Mouse (Mus musculus): ENCODE results near the gene Camsap2. TPM values are rescaled to one million over a fixed set of nuclear protein-coding genes. Genes with fewer than 3 reads are reported as not detected.

The Camsap2 gene
- polyA plus RNA-seq, 1 experiment from 2014 or later = 5.6 TPM

DNA sequence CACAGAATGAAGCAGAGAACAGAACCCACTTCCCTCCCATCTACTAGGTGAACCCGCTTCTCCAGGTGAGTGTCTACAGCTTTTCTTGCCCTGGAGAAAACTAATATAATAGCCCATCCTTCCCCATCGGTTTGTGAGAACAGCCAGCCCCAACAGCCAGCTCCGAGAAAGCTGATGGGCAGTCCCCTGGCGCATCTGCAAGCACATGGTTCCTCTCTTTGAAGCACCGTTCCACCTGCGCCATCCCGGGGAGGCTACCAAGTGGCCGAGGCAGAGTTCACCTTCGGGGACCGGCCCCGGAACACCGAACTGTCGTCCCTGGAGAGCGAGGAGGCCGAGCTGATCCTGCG is 86.4 kb downstream of the Camsap2 start:
- Histone ChIP-seq H3K4me1 (ENCODE audit: control insufficient read depth, insufficient read depth, low read length) (peaks cover 14% of the 10 kb centered on the region), H3K4me3 (ENCODE audit: low read length) (peak overlapping the region; percentile 67), H3K4me2 (ENCODE audit: low read depth, low read length) (peak overlapping the region; percentile 84), H3K27ac (ENCODE audit: low read length) (no peak overlapping the region; the same call in 1 of the 2 replicates), H3K36me3 (ENCODE audit: control insufficient read depth, insufficient read depth) (no peaks in the 10 kb centered on the region), H3K9ac (ENCODE audit: low read length) (peak overlapping the region; percentile 57), H3K9me3 (replicated peaks; ENCODE audit: control insufficient read depth, low read length) (no peaks in the 10 kb centered on the region), H3K27me3 (ENCODE audit: control insufficient read depth, insufficient read depth, low read length) (peaks cover 54% of the 10 kb centered on the region)
- 4% methylated on average over 16 of the region's 16 CpGs for WGBS
- no peak for ATAC-seq (replicated peaks; ENCODE audit: extremely low read depth, insufficient read depth, low FRiP score)

DNA sequence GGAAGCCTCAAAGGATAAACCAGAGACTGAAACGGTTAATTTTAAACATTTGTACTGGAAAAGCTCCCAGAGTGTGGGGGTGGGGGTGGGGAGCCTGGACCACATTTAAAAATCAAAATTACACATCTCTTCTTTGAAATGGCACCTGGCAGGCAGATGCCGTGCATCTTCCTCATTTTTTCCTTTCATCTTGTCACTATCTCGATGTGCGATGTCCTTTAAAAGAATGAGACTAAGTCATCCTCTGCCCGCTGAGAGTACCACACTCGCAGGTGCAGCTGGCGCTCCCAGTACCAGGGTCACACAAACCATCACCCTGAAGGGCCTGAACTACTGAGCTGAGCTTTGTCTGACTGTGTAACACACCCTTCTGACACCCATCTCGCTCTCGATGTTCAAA is 87.4 kb downstream of the Camsap2 start:
- Histone ChIP-seq H3K27me3 (ENCODE audit: control insufficient read depth, insufficient read depth, low read length) (peaks cover 54% of the 10 kb centered on the region), H3K27ac (ENCODE audit: low read length) (no peak overlapping the region), H3K4me3 (ENCODE audit: low read length) (no peak overlapping the region), H3K4me2 (ENCODE audit: low read depth, low read length) (peak overlapping the region; percentile 17; the same call in 1 of the 2 replicates), H3K9ac (ENCODE audit: low read length) (no peak overlapping the region), H3K4me1 (ENCODE audit: control insufficient read depth, insufficient read depth, low read length) (peaks cover 14% of the 10 kb centered on the region), H3K9me3 (replicated peaks; ENCODE audit: control insufficient read depth, low read length) (no peaks in the 10 kb centered on the region), H3K36me3 (ENCODE audit: control insufficient read depth, insufficient read depth) (no peaks in the 10 kb centered on the region)
- ATAC-seq (replicated peaks; ENCODE audit: extremely low read depth, insufficient read depth, low FRiP score) = 0 out of 2 replicates have a peak, but pooled peaks have one; percentile 19
- WGBS = 68% methylated on average over 9 of the region's 9 CpGs

DNA sequence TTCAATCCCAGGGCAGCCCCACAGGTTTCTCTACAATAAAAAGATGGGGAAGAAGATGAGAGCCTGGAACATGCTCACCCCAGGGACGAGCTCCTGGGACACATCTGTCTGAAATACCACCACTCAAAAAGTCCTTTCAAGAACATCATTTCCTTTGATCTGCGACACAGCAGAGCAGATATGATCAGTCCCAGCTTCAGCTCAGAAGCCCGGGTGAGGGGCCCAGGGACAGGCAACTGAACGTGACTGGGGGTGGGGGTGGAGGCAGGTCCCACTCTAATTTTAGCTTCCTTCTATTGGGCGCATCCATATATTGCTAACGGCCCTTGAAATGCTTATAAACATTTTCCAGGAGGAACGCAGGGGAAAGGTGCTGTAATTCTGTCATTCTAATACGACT is 90.2 kb downstream of the Camsap2 start:
- H3K4me3 ChIP-seq (ENCODE audit: low read length) = no peak overlapping the region; the same call in 1 of the 2 replicates
- no peaks in the 10 kb centered on the region for H3K9me3 ChIP-seq (replicated peaks; ENCODE audit: control insufficient read depth, low read length)
- ATAC-seq (replicated peaks; ENCODE audit: extremely low read depth, insufficient read depth, low FRiP score) = no peak
- no peak overlapping the region for H3K4me2 ChIP-seq (ENCODE audit: low read depth, low read length)
- H3K4me1 ChIP-seq (ENCODE audit: control insufficient read depth, insufficient read depth, low read length) = peaks cover 11% of the 10 kb centered on the region
- no peak overlapping the region for H3K27ac ChIP-seq (ENCODE audit: low read length)
- H3K36me3 ChIP-seq (ENCODE audit: control insufficient read depth, insufficient read depth) = no peaks in the 10 kb centered on the region
- WGBS = 32% methylated on average over 8 of the region's 8 CpGs
- no peak overlapping the region for H3K9ac ChIP-seq (ENCODE audit: low read length)
- H3K27me3 ChIP-seq (ENCODE audit: control insufficient read depth, insufficient read depth, low read length) = peaks cover 32% of the 10 kb centered on the region

DNA sequence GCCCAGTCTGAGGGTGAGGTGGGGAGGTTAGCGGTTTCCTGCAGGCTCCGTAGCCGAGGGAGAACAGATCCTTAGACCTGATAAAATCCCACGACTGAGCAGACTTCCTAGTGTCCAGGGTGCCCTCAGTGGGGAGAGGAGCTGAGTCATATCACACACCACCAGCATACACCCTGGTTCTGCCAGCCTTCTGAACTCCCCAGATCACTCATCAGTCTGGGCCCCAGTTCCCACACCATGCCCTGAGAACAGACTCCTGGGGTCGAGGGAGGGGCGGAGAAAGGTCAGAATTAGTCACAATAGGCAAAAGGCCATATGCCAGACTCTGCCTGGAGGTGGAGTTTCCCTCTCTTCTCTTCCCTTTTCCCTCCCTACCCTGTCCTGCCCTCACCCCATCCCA is 90.7 kb downstream of the Camsap2 start:
- Histone ChIP-seq H3K4me3 (ENCODE audit: low read length) (peak overlapping the region; percentile 19), H3K36me3 (ENCODE audit: control insufficient read depth, insufficient read depth) (no peaks in the 10 kb centered on the region), H3K4me2 (ENCODE audit: low read depth, low read length) (no peak overlapping the region), H3K9me3 (replicated peaks; ENCODE audit: control insufficient read depth, low read length) (no peaks in the 10 kb centered on the region), H3K27ac (ENCODE audit: low read length) (no peak overlapping the region), H3K4me1 (ENCODE audit: control insufficient read depth, insufficient read depth, low read length) (peaks cover 9% of the 10 kb centered on the region), H3K27me3 (ENCODE audit: control insufficient read depth, insufficient read depth, low read length) (peaks cover 32% of the 10 kb centered on the region), H3K9ac (ENCODE audit: low read length) (no peak overlapping the region)
- 33% methylated on average over 6 of the region's 6 CpGs for WGBS
- ATAC-seq (replicated peaks; ENCODE audit: extremely low read depth, insufficient read depth, low FRiP score) = no peak

DNA sequence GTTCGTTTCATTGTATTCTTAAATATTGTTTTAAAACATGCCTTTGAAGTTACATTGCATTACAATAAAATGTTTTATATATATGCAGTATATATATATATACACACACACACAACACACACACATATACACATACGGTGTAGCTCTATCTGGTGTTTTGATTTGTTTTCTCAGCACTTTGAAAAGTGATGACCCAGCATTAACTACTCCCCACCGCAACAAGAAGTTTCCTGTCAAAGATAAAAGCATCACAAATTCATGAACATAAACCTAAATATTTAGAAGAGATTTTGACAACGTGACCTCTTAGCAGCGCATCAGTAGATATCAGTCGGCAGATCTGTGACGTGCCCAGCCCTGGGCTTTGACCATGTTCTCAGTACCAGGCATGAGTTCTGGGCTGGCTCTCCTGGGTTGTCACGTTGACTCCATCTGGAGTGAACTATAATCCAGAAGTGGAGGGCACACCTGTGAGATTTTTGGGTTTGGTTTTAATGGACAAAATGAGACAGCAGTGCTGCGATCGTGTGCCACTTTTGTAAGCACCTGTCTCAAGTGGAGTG is 91.3 kb downstream of the Camsap2 start:
- Histone ChIP-seq H3K4me1 (ENCODE audit: control insufficient read depth, insufficient read depth, low read length) (peaks cover 6% of the 10 kb centered on the region), H3K27me3 (ENCODE audit: control insufficient read depth, insufficient read depth, low read length) (peaks cover 26% of the 10 kb centered on the region), H3K4me2 (ENCODE audit: low read depth, low read length) (peak overlapping the region; percentile 25), H3K27ac (ENCODE audit: low read length) (no peak overlapping the region), H3K9ac (ENCODE audit: low read length) (no peak overlapping the region), H3K36me3 (ENCODE audit: control insufficient read depth, insufficient read depth) (no peaks in the 10 kb centered on the region), H3K4me3 (ENCODE audit: low read length) (peak overlapping the region; percentile 15; the same call in 1 of the 2 replicates), H3K9me3 (replicated peaks; ENCODE audit: control insufficient read depth, low read length) (no peaks in the 10 kb centered on the region)
- 77% methylated on average over 10 of the region's 10 CpGs for WGBS
- no peak for ATAC-seq (replicated peaks; ENCODE audit: extremely low read depth, insufficient read depth, low FRiP score)

DNA sequence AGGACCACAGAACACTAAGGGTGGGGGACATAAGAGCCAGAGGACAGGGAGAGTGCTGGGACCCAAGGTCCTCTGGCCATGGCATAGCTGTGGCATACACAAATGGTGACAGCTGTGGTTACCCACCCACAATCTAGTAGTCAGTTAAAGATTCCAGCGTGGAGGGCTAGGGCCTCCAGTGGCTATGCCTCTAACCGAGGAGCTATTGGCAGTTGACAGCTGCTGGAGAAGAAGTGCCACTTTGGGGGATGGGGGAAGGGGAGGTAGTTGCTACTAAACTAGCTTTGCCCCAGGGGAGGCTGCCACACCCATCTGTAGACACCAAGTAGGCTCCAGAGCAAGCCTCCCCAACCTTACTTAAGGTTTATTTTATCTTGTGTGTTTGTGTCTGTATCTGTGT is 92.4 kb downstream of the Camsap2 start:
- no peak overlapping the region for H3K4me3 ChIP-seq (ENCODE audit: low read length)
- WGBS = 16% methylated on average over 2 of the region's 2 CpGs
- H3K9me3 ChIP-seq (replicated peaks; ENCODE audit: control insufficient read depth, low read length) = no peaks in the 10 kb centered on the region
- no peak overlapping the region for H3K9ac ChIP-seq (ENCODE audit: low read length)
- no peak overlapping the region for H3K4me2 ChIP-seq (ENCODE audit: low read depth, low read length)
- H3K36me3 ChIP-seq (ENCODE audit: control insufficient read depth, insufficient read depth) = no peaks in the 10 kb centered on the region
- ATAC-seq (replicated peaks; ENCODE audit: extremely low read depth, insufficient read depth, low FRiP score) = peak; percentile 45
- H3K27me3 ChIP-seq (ENCODE audit: control insufficient read depth, insufficient read depth, low read length) = peaks cover 15% of the 10 kb centered on the region
- H3K4me1 ChIP-seq (ENCODE audit: control insufficient read depth, insufficient read depth, low read length) = peaks cover 4% of the 10 kb centered on the region; the same call in 1 of the 2 replicates
- 0 out of 2 replicates have a peak overlapping the region, but pooled peaks have one; percentile 37 for H3K27ac ChIP-seq (ENCODE audit: low read length)

DNA sequence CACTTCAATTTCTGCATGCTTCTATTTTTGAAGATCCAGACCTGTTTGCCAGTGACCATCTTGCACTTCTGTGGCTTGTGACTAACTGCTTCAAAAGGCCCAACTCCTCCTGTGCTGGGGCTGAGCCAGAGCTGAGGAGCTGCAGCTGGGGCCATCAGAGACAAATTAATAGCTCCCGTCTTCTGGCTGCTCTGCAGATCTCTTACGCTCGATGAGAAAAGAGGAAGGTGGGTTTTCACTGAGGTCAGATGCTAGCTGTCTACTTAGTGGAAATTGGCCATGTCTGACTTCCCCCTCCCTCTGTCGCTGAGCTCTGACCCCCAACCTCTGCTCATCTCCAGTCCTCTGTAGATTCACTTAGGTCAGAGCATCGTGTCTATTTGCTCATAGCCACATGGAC is 96.2 kb downstream of the Camsap2 start:
- 52% methylated on average over 5 of the region's 5 CpGs for WGBS
- Histone ChIP-seq H3K36me3 (ENCODE audit: control insufficient read depth, insufficient read depth) (no peaks in the 10 kb centered on the region), H3K4me1 (ENCODE audit: control insufficient read depth, insufficient read depth, low read length) (no peaks in the 10 kb centered on the region), H3K27ac (ENCODE audit: low read length) (no peak overlapping the region), H3K4me3 (ENCODE audit: low read length) (no peak overlapping the region), H3K9me3 (replicated peaks; ENCODE audit: control insufficient read depth, low read length) (no peaks in the 10 kb centered on the region), H3K27me3 (ENCODE audit: control insufficient read depth, insufficient read depth, low read length) (no peaks in the 10 kb centered on the region), H3K9ac (ENCODE audit: low read length) (no peak overlapping the region), H3K4me2 (ENCODE audit: low read depth, low read length) (no peak overlapping the region)
- ATAC-seq (replicated peaks; ENCODE audit: extremely low read depth, insufficient read depth, low FRiP score) = no peak

DNA sequence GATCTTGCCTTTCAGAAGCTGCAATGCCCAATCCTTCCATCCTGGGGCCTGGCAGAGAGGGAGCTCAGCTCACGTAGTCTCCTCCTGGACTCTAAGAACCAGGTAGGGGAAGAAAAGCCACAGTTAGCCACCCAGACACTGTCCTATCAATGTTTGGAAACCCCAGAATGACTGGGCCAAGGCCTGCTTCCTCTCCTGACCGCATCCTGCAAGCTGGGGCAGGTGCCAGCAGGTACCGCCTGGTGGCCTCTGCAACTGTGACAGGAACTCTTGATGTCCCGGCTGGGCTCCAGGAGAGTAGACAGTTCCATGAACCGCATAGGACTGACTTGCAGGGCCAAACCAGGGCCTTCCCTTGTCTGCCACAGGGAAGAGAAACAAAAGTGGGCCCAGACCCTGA is 98.5 kb downstream of the Camsap2 start:
- H3K36me3 ChIP-seq (ENCODE audit: control insufficient read depth, insufficient read depth) = no peaks in the 10 kb centered on the region
- H3K9ac ChIP-seq (ENCODE audit: low read length) = no peak overlapping the region
- ATAC-seq (replicated peaks; ENCODE audit: extremely low read depth, insufficient read depth, low FRiP score) = peak; percentile 32; the same call in 1 of the 2 replicates
- H3K4me2 ChIP-seq (ENCODE audit: low read depth, low read length) = no peak overlapping the region
- WGBS = 73% methylated on average over 5 of the region's 5 CpGs
- H3K27ac ChIP-seq (ENCODE audit: low read length) = no peak overlapping the region
- H3K4me3 ChIP-seq (ENCODE audit: low read length) = no peak overlapping the region
- no peaks in the 10 kb centered on the region for H3K27me3 ChIP-seq (ENCODE audit: control insufficient read depth, insufficient read depth, low read length)
- no peaks in the 10 kb centered on the region for H3K4me1 ChIP-seq (ENCODE audit: control insufficient read depth, insufficient read depth, low read length)
- H3K9me3 ChIP-seq (replicated peaks; ENCODE audit: control insufficient read depth, low read length) = no peaks in the 10 kb centered on the region

DNA sequence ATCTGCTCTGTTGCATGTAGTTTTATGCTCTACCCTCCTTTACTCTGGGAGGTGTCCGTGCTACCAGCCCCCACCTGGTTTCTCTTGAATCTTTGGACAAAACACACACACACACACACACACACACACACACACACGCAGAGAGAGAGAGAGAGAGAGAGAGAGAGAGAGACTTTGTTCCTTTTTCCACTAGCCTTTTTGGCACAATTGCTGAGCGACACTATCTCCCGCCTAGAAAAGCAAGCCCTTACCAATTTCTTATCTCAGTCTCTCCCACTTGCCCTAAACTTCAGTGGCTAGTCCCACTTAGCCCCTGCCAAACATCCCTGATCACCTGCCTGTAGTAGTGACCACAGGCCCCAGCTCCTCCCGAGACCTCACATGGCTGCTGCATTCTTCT is 101.4 kb downstream of the Camsap2 start:
- H3K9me3 ChIP-seq (replicated peaks; ENCODE audit: control insufficient read depth, low read length) = no peaks in the 10 kb centered on the region
- no peaks in the 10 kb centered on the region for H3K27me3 ChIP-seq (ENCODE audit: control insufficient read depth, insufficient read depth, low read length)
- no peaks in the 10 kb centered on the region for H3K4me1 ChIP-seq (ENCODE audit: control insufficient read depth, insufficient read depth, low read length)
- no peak overlapping the region for H3K9ac ChIP-seq (ENCODE audit: low read length)
- no peak overlapping the region for H3K4me2 ChIP-seq (ENCODE audit: low read depth, low read length)
- H3K36me3 ChIP-seq (ENCODE audit: control insufficient read depth, insufficient read depth) = no peaks in the 10 kb centered on the region
- no peak for ATAC-seq (replicated peaks; ENCODE audit: extremely low read depth, insufficient read depth, low FRiP score)
- 84% methylated on average over 4 of the region's 5 CpGs for WGBS
- H3K27ac ChIP-seq (ENCODE audit: low read length) = no peak overlapping the region
- no peak overlapping the region for H3K4me3 ChIP-seq (ENCODE audit: low read length)

All from heart, embryonic 16.5 days (tissue).